Mouse (Mus musculus) ES-Bruce4 (cell line): ENCODE measurements at regions not wholly inside any gene's neighbourhood (a gene's known extent, or its start where the extent isn't known, plus 50 kb on each side); places are given as distances from the start of the nearest gene placed in this dataset.

ENCODE experiments used
- H3K27ac ChIP-seq: 2 replicates; pipeline ENCODE4 v1.5.1; 2012; ENCODE audit warnings: low read length, inconsistent platforms; ENCODE audit not compliant: insufficient read depth
- H3K27me3 ChIP-seq: 2 replicates; pipeline ENCODE4 v1.6.1; 2012; ENCODE audit warnings: mild to moderate bottlenecking, low read length, inconsistent platforms; ENCODE audit not compliant: control insufficient read depth, poor library complexity, insufficient read depth, severe bottlenecking
- H3K36me3 ChIP-seq: 2 replicates; pipeline ENCODE4 v1.6.1; 2012; ENCODE audit warnings: inconsistent platforms, mild to moderate bottlenecking, low read length, moderate library complexity; ENCODE audit not compliant: control insufficient read depth, poor library complexity, insufficient read depth, severe bottlenecking
- H3K4me1 ChIP-seq: one replicate; pipeline ENCODE4 v1.8.1; 2011; ENCODE audit warnings: low read length; ENCODE audit not compliant: control insufficient read depth, insufficient read depth
- H3K4me3 ChIP-seq: 2 replicates; pipeline ENCODE4 v1.5.1; 2011; ENCODE audit warnings: low read depth, mild to moderate bottlenecking, low read length
- H3K9ac ChIP-seq: 2 replicates; pipeline ENCODE4 v1.6.1; 2012; ENCODE audit warnings: low read depth, mild to moderate bottlenecking, inconsistent platforms; ENCODE audit not compliant: poor library complexity, severe bottlenecking
- H3K9me3 ChIP-seq: replicated peaks from 2 replicates; pipeline ENCODE4 v1.6.1; 2012; ENCODE audit warnings: mild to moderate bottlenecking, low read length, inconsistent platforms; ENCODE audit not compliant: control insufficient read depth, poor library complexity, insufficient read depth, severe bottlenecking
- CTCF ChIP-seq: IDR thresholded peaks from one replicate; pipeline ENCODE4 v1.8.1; 2011; ENCODE audit warnings: low read depth, low read length
- EP300 ChIP-seq: IDR thresholded peaks from 2 replicates; pipeline ENCODE4 v1.6.1; 2011; ENCODE audit warnings: low read depth, low read length; ENCODE audit not compliant: insufficient read depth
- POLR2A ChIP-seq: IDR thresholded peaks from one replicate; pipeline ENCODE4 v1.8.1; 2011; ENCODE audit warnings: low read length; ENCODE audit not compliant: insufficient read depth

DNA sequence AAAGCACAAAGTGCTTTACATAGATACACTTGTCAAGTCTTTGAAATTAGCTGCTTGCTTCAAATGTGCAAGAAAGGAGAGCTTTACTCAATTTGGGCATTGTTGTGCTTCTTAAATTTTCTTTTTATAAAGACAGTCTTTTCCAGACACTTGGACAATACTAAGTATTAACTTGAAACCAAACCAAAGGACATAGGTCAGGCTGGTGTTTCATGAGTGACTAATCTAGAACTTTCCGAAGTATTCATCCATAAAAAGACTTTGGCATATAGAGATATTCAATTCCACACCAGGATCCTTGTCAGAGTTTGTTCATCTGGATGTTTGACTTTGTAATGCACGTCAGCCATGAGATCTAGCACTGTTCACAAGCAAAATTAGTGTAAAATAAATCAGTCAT, 173.0 kb downstream of the Tfec start:
- TF ChIP-seq EP300 (no peak), CTCF (no peak), POLR2A (no peak)
- Histone ChIP-seq H3K27me3 (no peaks in the 10 kb centered on the region), H3K27ac (no peak overlapping the region), H3K36me3 (no peaks in the 10 kb centered on the region), H3K4me3 (no peak overlapping the region), H3K9me3 (no peaks in the 10 kb centered on the region), H3K4me1 (no peaks in the 10 kb centered on the region), H3K9ac (no peak overlapping the region)

DNA sequence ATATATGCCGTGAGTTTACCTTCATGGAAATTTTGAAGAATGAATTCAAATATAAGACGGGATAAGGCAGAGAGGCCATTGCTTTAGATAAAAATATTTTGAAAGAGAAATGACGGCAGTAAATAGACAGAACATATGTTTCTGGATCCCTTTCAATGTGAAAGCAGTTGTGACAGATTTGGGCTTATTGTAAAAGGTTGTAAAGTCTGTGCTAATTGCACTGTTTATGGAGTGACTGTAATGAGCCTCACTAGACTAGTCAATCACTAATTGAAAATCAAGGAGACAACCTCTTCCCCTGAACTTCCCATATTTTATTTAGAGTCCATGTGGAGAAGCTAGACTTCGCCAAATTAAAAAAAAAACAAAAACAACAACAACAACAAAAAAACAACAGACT, 193.7 kb downstream of the Tfec start:
- Histone ChIP-seq H3K27me3 (no peaks in the 10 kb centered on the region), H3K36me3 (no peaks in the 10 kb centered on the region), H3K4me1 (no peaks in the 10 kb centered on the region), H3K4me3 (no peak overlapping the region), H3K9me3 (no peaks in the 10 kb centered on the region), H3K27ac (no peak overlapping the region), H3K9ac (no peak overlapping the region)
- no peak for TF ChIP-seq EP300
- TF ChIP-seq CTCF: no peak
- no peak for TF ChIP-seq POLR2A

DNA sequence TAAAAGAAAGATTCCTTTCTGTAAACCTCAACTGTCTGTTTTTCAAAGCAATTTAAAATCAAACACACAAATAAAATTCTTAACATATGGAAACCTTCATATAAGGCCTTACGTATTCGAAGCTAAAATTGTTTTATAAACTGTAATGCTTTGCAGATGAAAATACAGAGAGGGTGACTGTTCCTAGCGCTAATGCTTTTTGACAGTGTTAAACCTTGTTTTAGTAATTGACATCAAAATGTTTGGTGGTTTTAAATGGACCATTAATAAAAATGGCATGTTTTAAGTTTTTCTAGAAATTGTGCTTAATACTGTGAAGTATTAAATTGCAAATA, 194.9 kb downstream of the Tfec start:
- H3K27me3 ChIP-seq: no peaks in the 10 kb centered on the region
- H3K9me3 ChIP-seq: no peaks in the 10 kb centered on the region
- H3K4me3 ChIP-seq: no peak overlapping the region
- H3K9ac ChIP-seq: no peak overlapping the region
- H3K27ac ChIP-seq: no peak overlapping the region
- TF ChIP-seq POLR2A: no peak
- TF ChIP-seq EP300: no peak
- no peak for TF ChIP-seq CTCF
- no peaks in the 10 kb centered on the region for H3K36me3 ChIP-seq
- no peaks in the 10 kb centered on the region for H3K4me1 ChIP-seq

DNA sequence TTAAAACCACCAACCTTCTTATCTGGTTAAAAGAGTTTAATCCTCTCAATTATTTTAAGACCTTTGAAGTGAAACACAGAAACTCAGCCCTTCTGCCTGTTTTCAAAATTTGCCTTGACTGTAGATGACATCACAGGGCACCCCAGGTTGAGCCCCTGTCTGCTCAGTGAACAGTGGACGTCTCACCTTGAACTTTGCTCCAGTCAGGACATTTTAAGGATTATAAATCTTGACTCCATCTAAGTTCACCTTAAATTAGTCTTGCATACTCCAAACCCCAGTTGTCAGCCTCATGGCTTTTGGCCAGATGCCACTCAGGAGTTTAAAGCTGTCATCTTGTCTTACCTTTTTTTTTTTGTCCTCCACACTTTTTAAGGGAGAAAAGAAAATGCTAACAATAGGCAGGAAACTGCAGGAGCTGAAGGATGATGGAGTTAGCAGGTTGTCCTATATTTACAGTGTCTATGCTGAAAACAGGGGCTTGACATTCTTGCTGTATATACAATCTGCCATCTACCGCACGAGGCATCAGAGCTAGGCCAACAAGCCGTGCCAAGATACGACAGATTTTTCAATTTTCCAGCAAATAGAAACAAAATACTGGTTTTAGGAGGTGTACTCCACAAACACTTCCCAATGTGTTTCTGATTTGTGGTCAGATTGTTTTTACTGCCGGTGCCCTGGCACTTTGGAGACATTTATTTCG, 195.4 kb downstream of the Tfec start:
- no peaks in the 10 kb centered on the region for H3K27me3 ChIP-seq
- H3K9me3 ChIP-seq: no peaks in the 10 kb centered on the region
- no peak overlapping the region for H3K27ac ChIP-seq
- no peak overlapping the region for H3K9ac ChIP-seq
- no peak overlapping the region for H3K4me3 ChIP-seq
- no peaks in the 10 kb centered on the region for H3K4me1 ChIP-seq
- TF ChIP-seq CTCF (no peak), POLR2A (no peak), EP300 (no peak)
- H3K36me3 ChIP-seq: no peaks in the 10 kb centered on the region

DNA sequence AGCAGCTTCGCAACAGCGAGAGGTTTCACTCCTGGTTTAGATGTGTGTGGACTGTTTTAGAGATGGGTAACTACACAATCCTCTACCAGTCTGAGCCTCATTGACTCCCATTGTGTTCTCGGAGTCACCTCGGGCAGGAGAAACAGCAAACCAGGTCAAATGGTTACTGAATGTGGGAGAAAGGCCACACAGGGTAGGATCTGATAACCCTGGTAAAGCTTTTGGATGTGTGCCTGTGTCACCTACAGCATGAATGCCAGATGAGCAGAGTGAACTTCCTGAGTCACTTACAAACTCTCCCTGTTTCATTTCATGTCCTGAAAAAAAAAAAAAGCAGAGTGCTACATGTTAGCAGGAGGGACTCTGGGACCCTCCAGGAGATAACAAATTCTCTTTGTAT, 201.0 kb downstream of the Tfec start:
- no peak overlapping the region for H3K27ac ChIP-seq
- no peak overlapping the region for H3K9ac ChIP-seq
- TF ChIP-seq POLR2A (no peak), EP300 (no peak), CTCF (no peak)
- no peaks in the 10 kb centered on the region for H3K9me3 ChIP-seq
- H3K36me3 ChIP-seq: no peaks in the 10 kb centered on the region
- no peak overlapping the region for H3K4me3 ChIP-seq
- H3K27me3 ChIP-seq: no peaks in the 10 kb centered on the region
- H3K4me1 ChIP-seq: no peaks in the 10 kb centered on the region

DNA sequence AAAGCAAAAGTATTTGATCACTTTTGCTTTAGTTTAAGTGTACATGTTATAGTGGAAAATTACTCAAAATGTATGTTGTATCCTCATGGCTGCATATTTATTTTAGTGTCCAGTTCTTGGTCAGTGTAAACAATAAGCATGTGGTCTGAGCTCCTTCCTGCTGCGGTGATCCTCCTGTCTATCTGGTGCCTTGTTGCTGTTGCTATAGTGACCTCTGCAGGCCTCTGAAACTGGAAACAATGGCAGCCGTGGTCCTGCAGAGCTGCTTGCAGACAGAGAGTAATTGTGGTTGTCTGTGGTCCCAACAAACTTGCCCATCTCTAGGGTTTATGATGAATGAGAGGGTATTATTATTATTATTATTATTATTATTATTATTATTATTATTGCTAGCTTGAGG, 230.2 kb downstream of the Tfec start:
- H3K36me3 ChIP-seq: no peaks in the 10 kb centered on the region
- no peaks in the 10 kb centered on the region for H3K27me3 ChIP-seq
- H3K4me3 ChIP-seq: no peak overlapping the region
- H3K9me3 ChIP-seq: peaks cover 7% of the 10 kb centered on the region
- no peak overlapping the region for H3K9ac ChIP-seq
- no peak overlapping the region for H3K27ac ChIP-seq
- no peaks in the 10 kb centered on the region for H3K4me1 ChIP-seq
- TF ChIP-seq EP300: no peak
- TF ChIP-seq POLR2A: no peak
